Mouse (Mus musculus): ENCODE results near the gene Vmn1r218.
"Not testable (repeated sequence)": the region's sequence is repeated elsewhere in the genome, so short reads cannot be mapped to it uniquely, and the experiment has no call there.

Gene Vmn1r218

DNA sequence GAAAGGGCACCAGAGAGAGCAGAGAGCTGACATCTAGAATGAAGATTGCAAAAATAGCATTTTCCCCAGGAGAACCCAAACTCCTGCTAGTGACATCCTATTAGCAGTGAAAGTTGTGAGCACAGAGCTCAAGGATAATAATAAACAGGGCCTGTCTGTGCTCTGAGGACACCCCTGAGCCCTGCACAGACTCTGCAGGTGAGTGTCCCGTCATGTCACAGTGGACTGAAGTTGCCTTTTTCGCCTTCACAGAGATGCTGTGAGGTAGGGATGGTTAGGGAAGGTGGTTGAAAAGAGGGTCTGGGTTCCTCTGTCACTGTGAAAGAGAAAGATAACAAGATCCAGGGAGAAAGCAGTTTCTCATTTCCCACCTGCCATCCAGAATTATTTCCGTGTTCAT is at the start of gene Vmn1r218:
Gene Vmn1r218 (plus strand): TSS at position 57 of the 400 bp plus-strand sequence.
- DNase-seq (ENCODE audit: extremely low read depth, low read depth, low spot score), result no peak

- no peak for DNase-seq (ENCODE audit: extremely low read depth, low read depth, low spot score)
Observed at GRCm38 (mm10) chr13:23094386-23094785, 38.6 kb upstream of the Vmn1r218 start.

DNA sequence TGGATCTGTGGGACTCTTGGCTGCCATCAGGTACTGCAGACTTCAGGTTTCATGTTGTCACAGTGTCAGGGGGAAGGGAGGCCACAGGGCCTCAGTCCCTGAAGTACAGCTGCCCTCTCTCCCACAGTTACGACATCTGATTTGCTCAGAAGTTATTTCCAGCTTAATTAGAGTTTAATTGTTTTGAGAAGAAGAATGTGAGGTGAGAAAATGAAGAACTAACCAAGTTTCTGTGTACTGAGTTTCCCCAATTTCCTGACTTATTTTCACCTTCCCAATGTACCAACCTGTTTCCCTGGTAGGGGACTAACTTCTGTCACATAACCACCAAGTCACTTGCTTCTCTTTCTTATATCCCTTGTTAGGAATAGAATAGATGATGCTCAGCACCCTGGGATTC is 14.8 kb upstream of the Vmn1r218 start, which contains the start of gene Vmn1r217:
Gene Vmn1r217 (minus strand): TSS at position 101 of the 400 bp plus-strand sequence.
- not testable (repeated sequence) for DNase-seq (ENCODE audit: extremely low read depth, low read depth, low spot score)

DNA sequence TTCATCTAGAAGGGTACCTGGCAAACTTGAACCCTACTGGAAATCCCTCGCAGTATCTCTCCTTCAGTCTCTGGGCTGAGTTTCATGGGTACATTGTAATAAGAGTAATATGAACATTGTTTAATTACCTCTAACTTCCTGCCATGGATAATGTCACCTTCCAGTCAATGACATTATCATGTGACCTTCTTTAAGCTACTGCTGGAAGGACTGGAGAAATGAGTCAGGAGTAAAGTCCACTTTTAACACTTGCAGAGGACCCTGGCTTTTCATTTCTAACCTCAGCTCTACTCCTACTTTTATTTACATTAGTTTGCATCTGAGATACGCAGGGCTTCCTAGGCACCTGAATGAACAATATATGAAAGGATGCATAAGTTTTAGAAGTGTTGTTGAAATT is 12.3 kb upstream of the Vmn1r218 start:
- DNase-seq (ENCODE audit: extremely low read depth, low read depth, low spot score), result no peak

GRCm38 (mm10) chr13:23133501-23133900 is 546 bp downstream of the Vmn1r218 start:
- DNase-seq (ENCODE audit: extremely low read depth, low read depth, low spot score), result no peak

- no peak for DNase-seq (ENCODE audit: extremely low read depth, low read depth, low spot score)
Observed at GRCm38 (mm10) chr13:23138880-23139279, 5.9 kb downstream of the Vmn1r218 start.

DNA sequence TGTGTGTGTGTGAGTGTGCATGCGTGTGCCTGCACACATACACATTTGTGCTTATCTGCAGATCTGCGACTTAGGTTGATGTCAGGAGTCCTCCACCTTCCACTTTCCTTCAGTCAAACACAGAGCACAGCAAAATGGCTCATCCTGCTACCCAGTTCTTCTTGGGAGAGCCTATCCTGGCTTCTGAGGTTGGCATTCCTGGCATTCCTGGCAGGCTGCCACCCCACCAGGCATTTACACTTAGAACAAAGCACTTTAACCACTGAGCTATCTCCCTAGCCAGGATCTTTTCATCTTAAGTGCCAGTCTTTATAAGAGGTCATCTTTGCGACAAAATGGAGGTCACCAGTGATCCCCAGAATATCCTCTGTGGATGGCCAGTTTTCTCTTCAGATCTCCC is 24.9 kb downstream of the Vmn1r218 start:
- DNase-seq (ENCODE audit: extremely low read depth, low read depth, low spot score), result no peak

GRCm38 (mm10) chr13:23159012-23159411 is 26.1 kb downstream of the Vmn1r218 start, which contains the start of gene Vmn1r219:
Gene Vmn1r219, plus strand, starts transcription at chr13:23159312.
- DNase-seq (ENCODE audit: extremely low read depth, low read depth, low spot score), result no peak

DNA sequence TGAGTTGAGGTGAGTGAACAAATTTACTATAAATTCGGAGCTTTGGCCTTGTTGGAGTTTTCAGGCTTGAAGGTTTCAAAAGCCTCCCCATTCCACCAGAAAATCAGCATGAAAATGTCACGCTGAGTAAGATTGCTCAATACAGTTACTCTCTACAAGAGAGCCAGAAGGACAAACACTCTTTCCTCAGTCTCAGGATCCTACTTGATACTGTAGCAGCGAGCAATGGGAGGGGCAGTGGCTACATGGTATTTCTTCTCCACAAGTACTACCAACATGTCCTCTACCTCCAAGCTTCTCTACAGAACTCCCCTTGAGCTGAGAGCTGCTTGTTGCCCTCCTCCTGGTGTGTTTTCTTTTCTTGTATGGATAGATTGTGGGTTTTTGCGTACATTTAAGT is 33.5 kb downstream of the Vmn1r218 start:
- not testable (repeated sequence) for DNase-seq (ENCODE audit: extremely low read depth, low read depth, low spot score)

DNA sequence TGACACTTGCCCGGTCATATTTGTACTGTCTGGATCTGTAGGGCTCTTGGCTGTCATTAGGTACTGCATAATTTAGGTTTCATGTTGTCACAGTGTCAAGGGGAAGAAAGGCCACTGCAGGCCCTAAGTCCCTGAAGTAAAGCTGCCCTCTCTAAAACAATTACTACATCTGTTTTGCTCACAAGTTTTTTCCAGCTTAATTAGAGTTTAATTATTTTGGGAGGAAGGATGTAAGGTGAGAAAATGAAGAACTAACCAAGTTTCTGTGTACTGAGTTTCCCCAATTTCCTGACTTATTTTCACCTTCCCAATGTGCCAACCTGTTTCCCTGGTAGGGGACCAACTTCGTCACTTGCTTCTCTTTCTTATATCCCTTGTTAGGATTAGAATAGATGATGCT is 54.9 kb downstream of the Vmn1r218 start, which contains the start of gene Vmn1r220:
Gene Vmn1r220 (minus strand): TSS at position 101 of the 400 bp plus-strand sequence.
- DNase-seq (ENCODE audit: extremely low read depth, low read depth, low spot score), result no peak

Data from fat pad, adult 2 months (tissue).